Mouse (Mus musculus) liver, embryonic 16.5 days (tissue): ENCODE measurements around the gene C1s2. TPM values are rescaled to one million over a fixed set of nuclear protein-coding genes. Genes with fewer than 3 reads are reported as not detected.
"Not testable (repeated sequence)": the region's sequence is repeated elsewhere in the genome, so short reads cannot be mapped to it uniquely, and the experiment has no call there.

Experiments used
- ATAC-seq: fragments of 200-750 bp; cut with Nextera tagmentation; 2 replicates; pipeline ENCODE4 v1.8.0; 2017; ENCODE audit warnings: low read depth, mild to moderate bottlenecking, moderate number of reproducible peaks, moderate library complexity
- H3K27ac ChIP-seq: fragments of 300-500 bp; sonication (generic); 2 replicates; pipeline ENCODE4 v1.5.1; 2014; ENCODE audit warnings: mild to moderate bottlenecking, low read length
- H3K27me3 ChIP-seq: fragments of 300-500 bp; sonication (generic); 2 replicates; pipeline ENCODE4 v1.6.1; 2014; ENCODE audit warnings: low read depth, low read length, mixed read lengths; ENCODE audit not compliant: control insufficient read depth, insufficient read depth
- H3K36me3 ChIP-seq: fragments of 300-500 bp; sonication (generic); 2 replicates; pipeline ENCODE4 v1.6.1; 2014; ENCODE audit warnings: mild to moderate bottlenecking; ENCODE audit not compliant: control insufficient read depth, insufficient read depth
- H3K4me1 ChIP-seq: fragments of 300-500 bp; sonication (generic); 2 replicates; pipeline ENCODE4 v1.6.1; 2014; ENCODE audit warnings: low read depth, low read length, mixed read lengths; ENCODE audit not compliant: control insufficient read depth
- H3K4me2 ChIP-seq: fragments of 300-500 bp; sonication (generic); 2 replicates; pipeline ENCODE4 v1.6.1; 2014; ENCODE audit warnings: low read depth, low read length, mixed read lengths
- H3K4me3 ChIP-seq: fragments of 300-500 bp; sonication (generic); 2 replicates; pipeline ENCODE4 v1.5.1; 2014; ENCODE audit warnings: low read depth, mild to moderate bottlenecking, low read length
- H3K9ac ChIP-seq: fragments of 300-500 bp; sonication (generic); 2 replicates; pipeline ENCODE4 v1.6.1; 2014; ENCODE audit warnings: low read depth, low read length
- H3K9me3 ChIP-seq: fragments of 300-500 bp; sonication (generic); replicated peaks from 2 replicates; pipeline ENCODE4 v1.6.1; 2016; ENCODE audit warnings: low read length; ENCODE audit not compliant: control insufficient read depth
- WGBS: fragments of 180-500 bp; shearing (Covaris S2); extraction: QIAGEN DNeasy Blood & Tissue Kit; methylation state at CpG from one replicate; pipeline ENCODE4 v1.1.7; 2014; ENCODE audit not compliant: insufficient replicate concordance; 5-methylcytosine and 5-hydroxymethylcytosine counted together
- polyA plus RNA-seq: library from polyadenylated mRNA; unstranded; fragments of >200 nt; fragmentation: Nextera tagmentation; extraction: Ambion mirVana; gene quantifications from 2 replicates; pipeline ENCODE4 v1.2.1, GENCODE M21; 2015

Gene C1s2
- polyA plus RNA-seq, 1 experiment from 2014 or later: 0.04 TPM

DNA sequence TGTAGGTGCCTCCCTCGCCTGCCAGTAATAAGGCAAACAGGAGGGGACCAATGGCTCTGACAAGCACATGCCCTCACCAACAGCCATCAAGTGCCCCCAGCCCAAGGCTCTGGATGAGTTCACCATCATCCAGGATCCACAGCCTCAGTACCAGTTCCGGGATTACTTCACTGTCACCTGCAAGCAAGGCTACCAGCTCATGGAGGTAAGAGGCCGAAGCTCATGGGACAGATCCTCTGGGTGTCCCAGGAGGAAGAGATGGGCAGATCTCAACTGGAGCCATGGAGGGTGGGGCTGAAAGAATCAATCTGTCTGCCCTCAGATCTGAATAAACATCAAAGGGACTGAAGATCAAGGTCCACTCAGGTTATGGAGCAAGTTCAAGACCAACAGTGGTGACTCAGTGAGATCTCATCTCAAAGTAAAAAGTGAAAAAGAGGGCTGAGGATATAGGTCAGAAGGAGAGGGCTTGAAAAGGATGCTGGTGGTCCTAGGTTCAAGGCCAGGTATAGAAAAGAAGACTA lies 60.7 kb downstream of the C1s2 start:
- H3K27me3 ChIP-seq, H3K9me3 ChIP-seq, H3K36me3 ChIP-seq, ATAC-seq, H3K27ac ChIP-seq, H3K4me2 ChIP-seq, H3K4me3 ChIP-seq, H3K4me1 ChIP-seq, H3K9ac ChIP-seq: not testable (repeated sequence)
- WGBS: 53% methylated on average over 3 of the region's 3 CpGs

Other genes with a start within 250 kb of the C1s2 start
- gene Pex5, start 221.0 kb downstream of the C1s2 start, polyA plus RNA-seq: 27.1 and 28.2 TPM in 2 replicates
- 4.9 and 5.1 TPM in 2 replicates for gene Clstn3, start 171.3 kb downstream of the C1s2 start, polyA plus RNA-seq
- 14.1 and 15.8 TPM in 2 replicates for gene C1rl, start 143.0 kb downstream of the C1s2 start, polyA plus RNA-seq
- gene C1ra, start 123.7 kb downstream of the C1s2 start, polyA plus RNA-seq: 26.7 and 30.1 TPM in 2 replicates
- gene C1s1, start 93.7 kb downstream of the C1s2 start, polyA plus RNA-seq: 75.8 and 79.9 TPM in 2 replicates
- not detected in 2 replicates for gene C1rb, start 65.8 kb downstream of the C1s2 start, polyA plus RNA-seq
- gene Lpcat3, start 26.9 kb upstream of the C1s2 start, polyA plus RNA-seq: 80.1 and 88.6 TPM in 2 replicates
- 105 and 121 TPM in 2 replicates for gene Emg1, start 76.1 kb upstream of the C1s2 start, polyA plus RNA-seq
- gene Phb2, start 76.3 kb upstream of the C1s2 start, polyA plus RNA-seq: 206 and 214 TPM in 2 replicates
- gene Ptpn6, start 102.6 kb upstream of the C1s2 start, polyA plus RNA-seq: 38.2 and 38.3 TPM in 2 replicates
- gene Grcc10, start 105.3 kb upstream of the C1s2 start, polyA plus RNA-seq: 80.7 and 83.6 TPM in 2 replicates
- not detected in 2 replicates for gene Gm45234, start 119.9 kb upstream of the C1s2 start, polyA plus RNA-seq
- gene Atn1, start 120.4 kb upstream of the C1s2 start, polyA plus RNA-seq: 1.3 and 1.7 TPM in 2 replicates
- 0.40 and 0.43 TPM in 2 replicates for gene Eno2, start 133.6 kb upstream of the C1s2 start, polyA plus RNA-seq
- not detected in 2 replicates for gene Lrrc23, start 143.6 kb upstream of the C1s2 start, polyA plus RNA-seq
- gene Spsb2, start 172.6 kb upstream of the C1s2 start, polyA plus RNA-seq: 8.6 and 9.1 TPM in 2 replicates
- 450 and 452 TPM in 2 replicates for gene Tpi1, start 178.2 kb upstream of the C1s2 start, polyA plus RNA-seq
- 50.0 and 52.7 TPM in 2 replicates for gene Usp5, start 193.4 kb upstream of the C1s2 start, polyA plus RNA-seq
- gene Cdca3, start 193.5 kb upstream of the C1s2 start, polyA plus RNA-seq: 171 and 180 TPM in 2 replicates
- gene Gnb3, start 204.2 kb upstream of the C1s2 start, polyA plus RNA-seq: 0.13 and 0.31 TPM in 2 replicates
- gene P3h3, start 221.7 kb upstream of the C1s2 start, polyA plus RNA-seq: 0.62 and 0.76 TPM in 2 replicates
- gene Gpr162, start 227.9 kb upstream of the C1s2 start, polyA plus RNA-seq: 0.02 TPM in 1 of 2 replicates, not detected in the other